In the genomic region with DNA sequence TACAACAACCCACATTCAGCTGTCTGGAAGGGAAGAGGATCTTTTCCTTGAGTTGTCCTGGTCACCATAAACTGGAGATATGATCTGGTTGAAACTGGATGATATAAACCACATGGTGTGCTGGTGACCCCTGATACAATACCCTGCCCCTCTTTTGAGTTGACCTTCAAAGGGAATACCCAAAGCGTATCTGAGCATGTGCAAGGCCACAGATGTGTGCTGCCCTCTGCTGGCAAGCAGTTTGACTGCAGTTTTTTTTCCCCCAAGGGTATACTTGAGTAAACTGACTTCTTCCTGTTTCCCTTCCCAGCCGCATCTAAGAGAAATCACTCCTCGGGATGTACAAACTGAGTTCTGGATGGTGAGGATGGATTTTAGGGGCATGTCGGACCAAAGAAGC, we compare ENCODE assay signal across 9 mouse cellular contexts. TPM values are rescaled to one million over a fixed set of nuclear protein-coding genes. Genes with fewer than 3 reads are reported as not detected.
DNase-seq lines count a peak whose midpoint lies in the region; ATAC-seq and TF ChIP-seq lines count a peak whose summit lies in the region.
"Had no signal": no experiment of that assay in that cellular context is flagged by ENCODE, and none has a peak within 500 bp of the region (broad histone marks: within the 10 kb centered on the region; RNA-seq: fewer than 3 reads in every experiment).

No protein-coding gene starts in this region.

- no peak for ATAC-seq in cerebellum, adult (ENCODE audit: insufficient number of reproducible peaks, low FRiP score, low TSS enrichment)

- no peaks in the 10 kb centered on the region for H3K79me2 ChIP-seq in CH12.LX (replicated peaks; ENCODE audit: control insufficient read depth, extremely low read depth, insufficient read depth, poor library complexity, severe bottlenecking)

- peak; percentile 2 for DNase-seq in cerebellum, adult 8-10 months
- peak; percentile 94 for DNase-seq in CH12.LX (ENCODE audit: extremely low read depth)
- DNase-seq in brain, embryonic 14.5 days (ENCODE audit: low read depth), result peak; percentile 69
- DNase-seq in heart, embryonic 10.5 days (ENCODE audit: low spot score), result peak; percentile 77
- DNase-seq in layer of hippocampus, adult 11-12 months (ENCODE audit: low spot score), result peak; percentile 41
- peak; percentile 72 for DNase-seq in lung, postnatal 14 days
- DNase-seq in spleen, postnatal 10 days (ENCODE audit: low spot score in 2 of 2), result peak; percentile 13 to 65

- TF ChIP-seq CTCF in CH12.LX (conservative IDR thresholded peaks at IDR 0.05 in 1 of 2, IDR thresholded peaks at IDR 0.05 in 1 of 2; ENCODE audit: low read depth in 2 of 2, low read length in 2 of 2), result peak; percentile 91 to 93
- TF ChIP-seq CTCF in brain, embryonic 14.5 days (IDR thresholded peaks at IDR 0.05; ENCODE audit: borderline replicate concordance, extremely low read depth, insufficient read depth, insufficient read length), result peak; percentile 75

- dilution Hi-C loops in CH12.LX (cut with MboI; ENCODE audit: extremely low pct_ligation_motif_present, extremely low pct_unique_long_range_greater_than_20kb, low sequenced_read_pairs), result no loop called here

- H3K4me2 ChIP-seq in CH12.LX (ENCODE audit: insufficient read depth, low read depth, poor library complexity, severe bottlenecking), result peak overlapping the region; percentile 62; the same call in 1 of the 2 replicates
- H3K4me2 ChIP-seq: liver, embryonic 15.5 days had no signal

- H3K27ac ChIP-seq in CH12.LX (ENCODE audit: insufficient read depth, low read depth), result peak overlapping the region; percentile 64
- H3K27ac ChIP-seq in heart, embryonic 10.5 days, result no peak overlapping the region
- H3K27ac ChIP-seq: liver, embryonic 15.5 days had no signal

- H3K27me3 ChIP-seq in CH12.LX (replicated peaks), result no peaks in the 10 kb centered on the region
- H3K27me3 ChIP-seq in heart, embryonic 10.5 days (ENCODE audit: insufficient read depth, poor library complexity, severe bottlenecking), result no peaks in the 10 kb centered on the region
- H3K27me3 ChIP-seq: liver, embryonic 15.5 days had no signal

- H3K9me3 ChIP-seq in CH12.LX (replicated peaks; ENCODE audit: low read length), result no peaks in the 10 kb centered on the region
- no peaks in the 10 kb centered on the region for H3K9me3 ChIP-seq in heart, embryonic 10.5 days
- H3K9me3 ChIP-seq: liver, embryonic 15.5 days had no signal

- H3K4me3 ChIP-seq in CH12.LX (replicated peaks in 1 of 3; ENCODE audit: low read depth in 2 of 3, low read length in 2 of 3, poor library complexity in 1 of 3), result peak overlapping the region; percentile 58 to 67 (median 65)
- H3K4me3 ChIP-seq in heart, embryonic 10.5 days, result no peak overlapping the region
- H3K4me3 ChIP-seq: liver, embryonic 15.5 days had no signal

- TF ChIP-seq RAD21 in CH12.LX (IDR thresholded peaks at IDR 0.05; ENCODE audit: low read depth, low read length), result peak; percentile 80

- H3K36me3 ChIP-seq in CH12.LX (replicated peaks in 1 of 2; ENCODE audit: control insufficient read depth in 1 of 2, insufficient read depth in 1 of 2, low read length in 1 of 2), result peaks cover 0 to 2% of the 10 kb centered on the region in 2 experiments
- H3K36me3 ChIP-seq in heart, embryonic 10.5 days, result no peaks in the 10 kb centered on the region
- H3K36me3 ChIP-seq: liver, embryonic 15.5 days had no signal

- 37% methylated on average over 4 of the region's 4 CpGs for WGBS in heart, embryonic 10.5 days

- TF ChIP-seq EP300 in CH12.LX (IDR thresholded peaks at IDR 0.05; ENCODE audit: low read length), result no peak; the same call in 1 of the 2 replicates

- in situ Hi-C loops in CH12.LX (cut with MboI; ENCODE audit: low pct_ligation_motif_present, low pct_unique_long_range_greater_than_20kb, low sequenced_read_pairs), result loop anchor here (5.0 to 10.0 kb wide), 2 partner anchors 60 to 163 kb away; partner anchors contain the start of gene Mbip

- H3K9ac ChIP-seq in CH12.LX (ENCODE audit: insufficient read depth, low read depth), result peak overlapping the region; percentile 99
- H3K9ac ChIP-seq: liver, embryonic 15.5 days had no signal

- H3K4me1 ChIP-seq in CH12.LX (ENCODE audit: control insufficient read depth in 1 of 2, insufficient read depth in 2 of 2), result peaks cover 17 to 49% of the 10 kb centered on the region in 2 experiments
- no peaks in the 10 kb centered on the region for H3K4me1 ChIP-seq in heart, embryonic 10.5 days
- H3K4me1 ChIP-seq: liver, embryonic 15.5 days had no signal

- 0 out of 2 replicates have a peak, but pooled peaks have one; percentile 31 for TF ChIP-seq POLR2A in CH12.LX (IDR thresholded peaks at IDR 0.05; ENCODE audit: low read depth, low read length)
- TF ChIP-seq POLR2A in brain, embryonic 14.5 days (IDR thresholded peaks at IDR 0.05; ENCODE audit: borderline replicate concordance, extremely low read depth, insufficient read depth, insufficient read length, poor library complexity, severe bottlenecking), result no peak

TF ChIP-seq in CH12.LX, 34 proteins besides CTCF, POLR2A, EP300 and RAD21:
- no peak for TF ChIP-seq PAX5 (IDR thresholded peaks at IDR 0.05; ENCODE audit: low read length)
- TF ChIP-seq NRF1 (IDR thresholded peaks at IDR 0.05; ENCODE audit: low read depth, low read length), result peak; percentile 85
- no peak; the same call in 1 of the 2 replicates for TF ChIP-seq TBP (conservative IDR thresholded peaks at IDR 0.05; ENCODE audit: low read depth, low read length)
- TF ChIP-seq IRF4 (IDR thresholded peaks at IDR 0.05; ENCODE audit: low read depth, low read length), result peak; percentile 41; the same call in 1 of the 2 replicates
- TF ChIP-seq ETS1 (conservative IDR thresholded peaks at IDR 0.05; ENCODE audit: low read depth, low read length), result 0 out of 2 replicates have a peak, but pooled peaks have one; percentile 38
- no peak for TF ChIP-seq RCOR1 (conservative IDR thresholded peaks at IDR 0.05; ENCODE audit: low read depth, low read length)
- no peak for TF ChIP-seq POLR2AphosphoS2 (IDR thresholded peaks at IDR 0.05; ENCODE audit: low read depth, low read length)
- TF ChIP-seq TCF12 (IDR thresholded peaks at IDR 0.05; ENCODE audit: low read depth, low read length), result peak; percentile 64; the same call in 1 of the 2 replicates
- TF ChIP-seq NELFE (IDR thresholded peaks at IDR 0.05; ENCODE audit: low read depth, low read length), result 0 out of 2 replicates have a peak, but pooled peaks have one; percentile 55
- no peak for TF ChIP-seq E2F4 (IDR thresholded peaks at IDR 0.05; ENCODE audit: insufficient replicate concordance, low read depth, low read length)
- no peak for TF ChIP-seq CHD1 (IDR thresholded peaks at IDR 0.05; ENCODE audit: low read depth, low read length)
- TF ChIP-seq UBTF (IDR thresholded peaks at IDR 0.05; ENCODE audit: low read depth, low read length), result no peak
- no peak for TF ChIP-seq SIN3A (IDR thresholded peaks at IDR 0.05; ENCODE audit: low read length)
- TF ChIP-seq MEF2A (IDR thresholded peaks at IDR 0.05; ENCODE audit: borderline replicate concordance, low read depth, low read length), result peak; percentile 75; the same call in 1 of the 2 replicates
- TF ChIP-seq MYC (IDR thresholded peaks at IDR 0.05; ENCODE audit: low read depth, low read length), result peak; percentile 91
- peak; percentile 78; the same call in 1 of the 2 replicates for TF ChIP-seq MAX (IDR thresholded peaks at IDR 0.05; ENCODE audit: low read length)
- no peak for TF ChIP-seq ZKSCAN1 (IDR thresholded peaks at IDR 0.05; ENCODE audit: borderline replicate concordance, low read depth, low read length)
- peak; percentile 69 for TF ChIP-seq ZNF384 (IDR thresholded peaks at IDR 0.05; ENCODE audit: low read depth, low read length)
- TF ChIP-seq JUN (IDR thresholded peaks at IDR 0.05; ENCODE audit: insufficient read depth, low read depth, low read length), result no peak
- TF ChIP-seq CHD2 (IDR thresholded peaks at IDR 0.05; ENCODE audit: low read length), result no peak
- TF ChIP-seq KAT2A (IDR thresholded peaks at IDR 0.05; ENCODE audit: insufficient replicate concordance, low read length), result 0 out of 2 replicates have a peak, but pooled peaks have one; percentile 39
- TF ChIP-seq MAFK (IDR thresholded peaks at IDR 0.05; ENCODE audit: insufficient replicate concordance, low read length), result no peak
- peak; percentile 64; the same call in 1 of the 2 replicates for TF ChIP-seq MXI1 (IDR thresholded peaks at IDR 0.05; ENCODE audit: low read depth, low read length)
- no peak for TF ChIP-seq USF1 (IDR thresholded peaks at IDR 0.05; ENCODE audit: low read depth, low read length)
- TF ChIP-seq USF2 (conservative IDR thresholded peaks at IDR 0.05; ENCODE audit: low read depth, low read length), result no peak
- peak; percentile 59 for TF ChIP-seq HCFC1 (IDR thresholded peaks at IDR 0.05; ENCODE audit: low read depth, low read length)
- 0 out of 2 replicates have a peak, but pooled peaks have one; percentile 21 for TF ChIP-seq ZC3H11A (IDR thresholded peaks at IDR 0.05; ENCODE audit: low read depth, low read length)
- TF ChIP-seq SMC3 (IDR thresholded peaks at IDR 0.05; ENCODE audit: low read depth, low read length), result peak; percentile 91
- TF ChIP-seq MAZ (IDR thresholded peaks at IDR 0.05; ENCODE audit: low read depth, low read length), result no peak
- TF ChIP-seq JUND (conservative IDR thresholded peaks at IDR 0.05; ENCODE audit: low read depth, low read length), result peak; percentile 11; the same call in 1 of the 2 replicates
- no peak for TF ChIP-seq GABPA (IDR thresholded peaks at IDR 0.05; ENCODE audit: insufficient replicate concordance, low read depth, low read length)
- no peak for TF ChIP-seq ZMIZ1 (IDR thresholded peaks at IDR 0.05; ENCODE audit: low read depth, low read length)
- TF ChIP-seq ELF1 (IDR thresholded peaks at IDR 0.05; ENCODE audit: low read depth, low read length), result peak; percentile 81
- TF ChIP-seq BHLHE40 (IDR thresholded peaks at IDR 0.05; ENCODE audit: low read depth, low read length), result peak; percentile 61
TF ChIP-seq in CH12.LX: peak in this region for 17.

RNA-seq across cellular contexts. Expression of gene Mbip, which starts 59.1 kb away (rescaled TPM):
- total RNA-seq in CH12.LX (2012; rRNA removed) (27.6 and 28.3 TPM in 2 replicates), CH12.LX (2014; rRNA removed) (82.7 and 90.6 TPM in 2 replicates)
- 47.6 and 53.0 TPM in 2 replicates for polyA plus RNA-seq in CH12.LX (2012; ENCODE audit: insufficient read length, low read depth)
- polyA plus RNA-seq in brain, embryonic 14.5 days (2012; rRNA removed), result 31.2 and 42.1 TPM in 2 replicates
- 26.5 and 34.9 TPM in 2 replicates for polyA plus RNA-seq in heart, embryonic 10.5 days (2016; fragmentation: Nextera tagmentation; extraction: Ambion mirVana)

Comparison
In these comparisons a context has a peak if more than half of its experiments do, and no peak if none do; other contexts are left out.
1. DNase-seq: peak in every context shown above with its lines; median percentile 94 in CH12.LX; 77 in heart, embryonic 10.5 days; 72 in lung, postnatal 14 days; 69 in brain, embryonic 14.5 days; 41 in layer of hippocampus, adult 11-12 months; 39 in spleen, postnatal 10 days; 2 in cerebellum, adult 8-10 months.